Comparison of ENCODE assay signal across 41 mouse cellular contexts in genomic region chr2:31663804-31664180, GRCm38 (mm10). TPM values are rescaled to one million over a fixed set of nuclear protein-coding genes. Genes with fewer than 3 reads are reported as not detected.
"Had no signal": no experiment of that assay in that cellular context is flagged by ENCODE, and none has a peak within 500 bp of the region (broad histone marks: within the 10 kb centered on the region; RNA-seq: fewer than 3 reads in every experiment).

No protein-coding gene starts in this region.

- H3K4me3 ChIP-seq: heart, adult 2 months; heart, embryonic 10.5 days; heart, embryonic 12.5 days; heart, embryonic 13.5 days; heart, embryonic 15.5 days; hindbrain, embryonic 10.5 days; hindbrain, embryonic 12.5 days; hindbrain, embryonic 13.5 days; hindbrain, embryonic 15.5 days; intestine, embryonic 15.5 days; kidney, embryonic 15.5 days; layer of hippocampus, adult 2 months; left cerebral cortex, adult 2 months had no signal

- H3K4me2 ChIP-seq: heart, embryonic 11.5 days; heart, embryonic 12.5 days; heart, embryonic 13.5 days; heart, embryonic 15.5 days; hindbrain, embryonic 12.5 days; hindbrain, embryonic 13.5 days; hindbrain, embryonic 14.5 days; hindbrain, embryonic 15.5 days; kidney, embryonic 15.5 days had no signal

- H3K36me3 ChIP-seq: heart, embryonic 10.5 days; heart, embryonic 12.5 days; heart, embryonic 13.5 days; heart, embryonic 15.5 days; hindbrain, embryonic 10.5 days; hindbrain, embryonic 12.5 days; hindbrain, embryonic 13.5 days; hindbrain, embryonic 15.5 days; intestine, embryonic 15.5 days; kidney, embryonic 15.5 days had no signal

- ATAC-seq: hindbrain, embryonic 16.5 days; hindbrain, postnatal 0 days; inflammation-experienced regulatory T-cells, adult 6 months had no signal

- DNase-seq: heart, adult 18-20 months; heart, adult 2 months; heart, postnatal 10 days; heart, postnatal 14 days; heart, postnatal 36 days; heart, postnatal 4 days; kidney, postnatal 10 days; kidney, postnatal 25 days; kidney, postnatal 4 days; layer of hippocampus, adult 9-11 months; layer of hippocampus, postnatal 36 days had no signal

- H3K4me1 ChIP-seq: heart, embryonic 10.5 days; heart, embryonic 12.5 days; heart, embryonic 13.5 days; heart, embryonic 15.5 days; hindbrain, embryonic 10.5 days; hindbrain, embryonic 12.5 days; hindbrain, embryonic 13.5 days; hindbrain, embryonic 15.5 days; intestine, embryonic 15.5 days had no signal

- H3K27me3 ChIP-seq: intestine, embryonic 15.5 days had no signal

- H3K9ac ChIP-seq: heart, embryonic 12.5 days; heart, embryonic 13.5 days; heart, embryonic 15.5 days; hindbrain, embryonic 12.5 days; hindbrain, embryonic 13.5 days; hindbrain, embryonic 14.5 days; hindbrain, embryonic 15.5 days; intestine, embryonic 15.5 days; kidney, embryonic 15.5 days had no signal

- H3K9me3 ChIP-seq: heart, embryonic 13.5 days; heart, embryonic 15.5 days; hindbrain, embryonic 12.5 days; hindbrain, embryonic 15.5 days; intestine, embryonic 15.5 days had no signal

- H3K27ac ChIP-seq: heart, adult 2 months; heart, embryonic 10.5 days; heart, embryonic 13.5 days; heart, embryonic 15.5 days; hindbrain, embryonic 10.5 days; hindbrain, embryonic 12.5 days; hindbrain, embryonic 13.5 days; hindbrain, embryonic 14.5 days; hindbrain, embryonic 15.5 days; hindbrain, postnatal 0 days; kidney, embryonic 15.5 days; kidney, postnatal 0 days; layer of hippocampus, adult 2 months; left cerebral cortex, adult 2 months had no signal

RNA-seq across cellular contexts. Expression of gene Prdm12, which starts 24.0 kb away (rescaled TPM):
- total RNA-seq: heart, adult 18-20 months; heart, adult 2 months; heart, adult 8-10 months; heart, postnatal 10 days; heart, postnatal 14 days; heart, postnatal 25 days; heart, postnatal 36 days; heart, postnatal 4 days; hematopoietic stem cell, adult 5-6 weeks; hindbrain, postnatal 0 days; layer of hippocampus, postnatal 25 days had no signal
- polyA plus RNA-seq: heart, adult 2 months; heart, embryonic 10.5 days; heart, embryonic 12.5 days; heart, embryonic 13.5 days; heart, embryonic 14.5 days; heart, embryonic 15.5 days; heart, embryonic 16.5 days; heart, postnatal 0 days; inflammation-experienced regulatory T-cells, adult 6 months; intestine, embryonic 14.5 days; intestine, embryonic 16.5 days; intestine, postnatal 0 days; kidney, embryonic 15.5 days; kidney, embryonic 16.5 days; kidney, postnatal 0 days; large intestine, adult 2 months had no signal
